Mouse (Mus musculus) spleen, adult 2 months (tissue): Measurements from ENCODE around the gene Olfr1076.

Source experiments
- CTCF ChIP-seq: fragments of 200-500 bp; IDR thresholded peaks from 2 replicates; pipeline ENCODE4 v1.5.1; 2011; ENCODE audit warnings: mild to moderate bottlenecking, inconsistent platforms; ENCODE audit not compliant: insufficient read depth, insufficient read length, insufficient replicate concordance; ENCODE audit errors: extremely low read depth
- POLR2A ChIP-seq: fragments of 200-500 bp; IDR thresholded peaks from 2 replicates; pipeline ENCODE4 v1.6.1; 2011; ENCODE audit warnings: low read depth, low read length, inconsistent platforms

- TF ChIP-seq POLR2A (no peak), CTCF (no peak)
Observed at GRCm38 (mm10) chr2:86508161-86508560, at the start of gene Olfr1076.
